Mouse (Mus musculus) ES-Bruce4 (cell line): ENCODE results near the gene Agap1.

Source experiments
- CTCF ChIP-seq: IDR thresholded peaks from one replicate; pipeline ENCODE4 v1.8.1; 2011; ENCODE audit warnings: low read depth, low read length
- EP300 ChIP-seq: IDR thresholded peaks from 2 replicates; pipeline ENCODE4 v1.6.1; 2011; ENCODE audit warnings: low read depth, low read length; ENCODE audit not compliant: insufficient read depth

GRCm38 (mm10) chr1:89713681-89714080, 259.1 kb downstream of the Agap1 start:
- TF ChIP-seq CTCF (no peak), EP300 (no peak)
